ENCODE assay signal across 24 mouse cellular contexts in the genomic region with DNA sequence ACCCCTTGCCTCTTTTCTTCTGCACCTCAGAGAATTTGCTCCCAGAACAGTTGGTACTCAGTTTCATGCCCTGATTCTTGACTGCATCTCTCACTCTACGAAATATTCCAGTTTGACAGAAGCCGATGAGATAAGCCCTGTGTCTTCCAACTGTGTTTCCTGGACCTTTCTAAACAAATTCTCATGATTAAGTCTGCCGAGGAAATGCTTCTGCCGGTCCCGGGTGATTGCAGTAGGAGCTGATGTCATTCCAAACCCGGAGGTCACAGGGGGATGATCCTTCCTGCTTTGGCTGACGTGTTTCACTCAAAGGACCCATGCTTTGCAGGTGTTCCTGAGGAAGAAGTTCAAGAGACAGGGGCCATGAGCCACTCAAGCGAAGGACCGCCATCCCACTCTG.
DNase-seq lines count a peak whose midpoint lies in the region; ATAC-seq lines count a peak whose summit lies in the region.
"Had no signal": no experiment of that assay in that cellular context is flagged by ENCODE, and none has a peak within 500 bp of the region (broad histone marks: within the 10 kb centered on the region; RNA-seq: fewer than 3 reads in every experiment).

No protein-coding gene starts in this region.

- H3K4me2 ChIP-seq in forebrain, embryonic 14.5 days (ENCODE audit: low read length), result no peak overlapping the region
- H3K4me2 ChIP-seq in kidney, embryonic 15.5 days, result no peak overlapping the region
- H3K4me2 ChIP-seq: embryonic facial prominence, embryonic 12.5 days; forebrain, embryonic 13.5 days; heart, embryonic 15.5 days; hindbrain, embryonic 13.5 days; midbrain, embryonic 13.5 days had no signal

- H3K27me3 ChIP-seq in forebrain, embryonic 10.5 days (ENCODE audit: poor library complexity, severe bottlenecking), result no peaks in the 10 kb centered on the region
- H3K27me3 ChIP-seq in forebrain, embryonic 14.5 days (replicated peaks; ENCODE audit: control insufficient read depth, insufficient read depth, low read length), result no peaks in the 10 kb centered on the region
- no peaks in the 10 kb centered on the region for H3K27me3 ChIP-seq in kidney, embryonic 15.5 days
- H3K27me3 ChIP-seq: embryonic facial prominence, embryonic 12.5 days; forebrain, embryonic 13.5 days; heart, embryonic 15.5 days; hindbrain, embryonic 13.5 days; midbrain, embryonic 13.5 days had no signal

- 91% methylated on average over 9 of the region's 9 CpGs for WGBS in forebrain, embryonic 10.5 days
- WGBS in forebrain, embryonic 14.5 days, result 86% methylated on average over 9 of the region's 9 CpGs
- 69% methylated on average over 9 of the region's 9 CpGs for WGBS in kidney, embryonic 15.5 days

- 0 out of 2 replicates have a peak overlapping the region, but pooled peaks have one; percentile 25 for H3K27ac ChIP-seq in forebrain, embryonic 10.5 days
- no peak overlapping the region for H3K27ac ChIP-seq in forebrain, embryonic 14.5 days (ENCODE audit: low read depth, low read length)
- no peak overlapping the region for H3K27ac ChIP-seq in kidney, embryonic 15.5 days
- H3K27ac ChIP-seq: embryonic facial prominence, embryonic 12.5 days; forebrain, embryonic 13.5 days; gastrocnemius, adult 2 months; heart, embryonic 15.5 days; hindbrain, embryonic 13.5 days; kidney, postnatal 0 days; layer of hippocampus, adult 2 months; midbrain, embryonic 13.5 days had no signal

- no peak overlapping the region for H3K9ac ChIP-seq in forebrain, embryonic 14.5 days (ENCODE audit: low read length)
- no peak overlapping the region for H3K9ac ChIP-seq in kidney, embryonic 15.5 days
- H3K9ac ChIP-seq: embryonic facial prominence, embryonic 12.5 days; forebrain, embryonic 13.5 days; heart, embryonic 15.5 days; hindbrain, embryonic 13.5 days; liver, postnatal 0 days; midbrain, embryonic 13.5 days had no signal

- no peaks in the 10 kb centered on the region for H3K36me3 ChIP-seq in forebrain, embryonic 10.5 days (replicated peaks)
- H3K36me3 ChIP-seq in forebrain, embryonic 14.5 days (ENCODE audit: control insufficient read depth, insufficient read depth, low read length), result no peaks in the 10 kb centered on the region
- H3K36me3 ChIP-seq in kidney, embryonic 15.5 days, result no peaks in the 10 kb centered on the region
- H3K36me3 ChIP-seq: embryonic facial prominence, embryonic 12.5 days; heart, embryonic 15.5 days; hindbrain, embryonic 13.5 days; midbrain, embryonic 13.5 days had no signal

- H3K9me3 ChIP-seq in forebrain, embryonic 10.5 days, result no peaks in the 10 kb centered on the region
- no peaks in the 10 kb centered on the region for H3K9me3 ChIP-seq in forebrain, embryonic 14.5 days (replicated peaks; ENCODE audit: control insufficient read depth, low read length)
- H3K9me3 ChIP-seq in kidney, embryonic 15.5 days (replicated peaks), result no peaks in the 10 kb centered on the region
- H3K9me3 ChIP-seq: embryonic facial prominence, embryonic 12.5 days; forebrain, embryonic 13.5 days; heart, embryonic 15.5 days; hindbrain, embryonic 13.5 days; midbrain, embryonic 13.5 days had no signal

- no peak for DNase-seq in forebrain, embryonic 10.5 days (ENCODE audit: extremely low spot score, low spot score)
- DNase-seq in forebrain, embryonic 14.5 days (ENCODE audit: low spot score), result no peak
- peak; percentile 16 to 29 for DNase-seq in heart, postnatal 10 days
- DNase-seq in heart, postnatal 36 days, result no peak
- DNase-seq in kidney, postnatal 36 days, result peak; percentile 28 to 43
- peak; percentile 76 for DNase-seq in lung, postnatal 36 days
- no peak for DNase-seq in embryo, embryonic 10.5 days (ENCODE audit: low spot score)
- DNase-seq: cerebellum, adult 9-11 months; gastrocnemius, adult 2 months; liver, postnatal 0 days; right cerebral cortex, postnatal 14 days; spleen, adult 18-20 months had no signal

- peaks cover 22% of the 10 kb centered on the region for H3K4me1 ChIP-seq in forebrain, embryonic 10.5 days
- peaks cover 7% of the 10 kb centered on the region; the same call in 1 of the 2 replicates for H3K4me1 ChIP-seq in forebrain, embryonic 14.5 days (ENCODE audit: control insufficient read depth, insufficient read depth, low read length)
- peaks cover 16% of the 10 kb centered on the region for H3K4me1 ChIP-seq in kidney, embryonic 15.5 days
- H3K4me1 ChIP-seq: megakaryocyte, embryonic 14.5 days had no signal

- H3K4me3 ChIP-seq in forebrain, embryonic 10.5 days, result no peak overlapping the region
- H3K4me3 ChIP-seq in forebrain, embryonic 14.5 days (ENCODE audit: low read depth, low read length), result no peak overlapping the region
- H3K4me3 ChIP-seq in kidney, embryonic 15.5 days (replicated peaks), result no peak overlapping the region
- H3K4me3 ChIP-seq: embryonic facial prominence, embryonic 12.5 days; erythroblast, embryonic 14.5 days; forebrain, embryonic 13.5 days; gastrocnemius, adult 2 months; heart, embryonic 15.5 days; hindbrain, embryonic 13.5 days; layer of hippocampus, adult 2 months; megakaryocyte, embryonic 14.5 days; midbrain, embryonic 13.5 days had no signal

- intact Hi-C loops in heart, postnatal 10 days (cut with DNase I), result no loop called here
- intact Hi-C loops in heart, postnatal 36 days (cut with DNase I), result loop anchor here (2.0 kb wide), 1 partner anchor 31 kb away; no protein-coding TSS in a partner anchor

- no peak for ATAC-seq in forebrain, embryonic 14.5 days
- no peak for ATAC-seq in kidney, embryonic 15.5 days (replicated peaks; ENCODE audit: low FRiP score)
- ATAC-seq: CD4-positive, CD25-positive, alpha-beta regulatory T cell, adult 4 months; forebrain, embryonic 13.5 days; inflammation-experienced regulatory T-cells, adult 6 months; liver, postnatal 0 days; midbrain, embryonic 13.5 days had no signal

Comparison
In these comparisons a context has a peak if more than half of its experiments do, and no peak if none do; other contexts are left out.
1. DNase-seq: peak in heart, postnatal 10 days (2 of 2), kidney, postnatal 36 days (2 of 2) and lung, postnatal 36 days (single experiment); none in forebrain, embryonic 10.5 days (single experiment), forebrain, embryonic 14.5 days (single experiment), heart, postnatal 36 days (0 of 2) and embryo, embryonic 10.5 days (single experiment).